Mouse (Mus musculus) frontal cortex, postnatal 25 days (tissue): ENCODE results near the gene Epha4.

Experiments
- DNase-seq, 2 experiments: peaks; one replicate each; pipeline ENCODE4 v3.0.0; 2022; ENCODE audit warnings: low spot score in 2 of 2

Epha4 gene

GRCm38 (mm10) chr1:77514963-77515650, at the start of gene Epha4:
Epha4 (minus strand) TSS chr1:77515088.
- peak; percentile 82 to 84 for DNase-seq

- no peak for DNase-seq
Observed at GRCm38 (mm10) chr1:77556199-77556598, 41.3 kb upstream of the Epha4 start.

GRCm38 (mm10) chr1:77551927-77552326, 37.0 kb upstream of the Epha4 start:
- no peak for DNase-seq

- no peak for DNase-seq
Observed at GRCm38 (mm10) chr1:77545722-77546121, 30.8 kb upstream of the Epha4 start.

GRCm38 (mm10) chr1:77545035-77545434, 30.1 kb upstream of the Epha4 start:
- no peak for DNase-seq

- DNase-seq = no peak
Observed at GRCm38 (mm10) chr1:77544279-77544678, 29.4 kb upstream of the Epha4 start.

GRCm38 (mm10) chr1:77539945-77540344, 25.1 kb upstream of the Epha4 start:
- DNase-seq = no peak

- no peak for DNase-seq
Observed at GRCm38 (mm10) chr1:77538559-77538958, 23.7 kb upstream of the Epha4 start.

- no peak for DNase-seq
Observed at GRCm38 (mm10) chr1:77535905-77536304, 21.0 kb upstream of the Epha4 start.

GRCm38 (mm10) chr1:77532576-77533183, 17.8 kb upstream of the Epha4 start:
- DNase-seq = no peak

GRCm38 (mm10) chr1:77531934-77532575, 17.2 kb upstream of the Epha4 start:
- no peak for DNase-seq

- DNase-seq = no peak
Observed at GRCm38 (mm10) chr1:77525082-77525481, 10.2 kb upstream of the Epha4 start.

- DNase-seq = no peak
Observed at GRCm38 (mm10) chr1:77523354-77523753, 8.5 kb upstream of the Epha4 start.

- DNase-seq = no peak
Observed at GRCm38 (mm10) chr1:77521640-77522539, 7.0 kb upstream of the Epha4 start.

- no peak for DNase-seq
Observed at GRCm38 (mm10) chr1:77518715-77519114, 3.8 kb upstream of the Epha4 start.

- peak; percentile 96 to 99 for DNase-seq
Observed at GRCm38 (mm10) chr1:77516203-77516991, 1.5 kb upstream of the Epha4 start.

GRCm38 (mm10) chr1:77515651-77515981, 728 bp upstream of the Epha4 start:
- DNase-seq = no peak

- peak in 1 of 2 experiments; percentile 38 for DNase-seq
Observed at GRCm38 (mm10) chr1:77514325-77514962, 444 bp downstream of the Epha4 start.

GRCm38 (mm10) chr1:77513959-77514324, 946 bp downstream of the Epha4 start:
- DNase-seq = no peak

- DNase-seq = peak in 1 of 2 experiments; percentile 41
Observed at GRCm38 (mm10) chr1:77513411-77513941, 1.4 kb downstream of the Epha4 start.
